Mouse (Mus musculus) embryonic facial prominence, embryonic 13.5 days (tissue): ENCODE data around the gene Lipe. TPM values are rescaled to one million over a fixed set of nuclear protein-coding genes. Genes with fewer than 3 reads are reported as not detected.

ENCODE experiments used
- ATAC-seq: fragments of 200-750 bp; cut with Nextera tagmentation; 2 replicates; pipeline ENCODE4 v1.8.0; 2017; ENCODE audit warnings: low read depth; ENCODE audit not compliant: insufficient number of reproducible peaks, insufficient read depth, low FRiP score, low TSS enrichment
- H3K27ac ChIP-seq: fragments of 300-500 bp; sonication (generic); 2 replicates; pipeline ENCODE4 v1.5.1; 2015; ENCODE audit warnings: moderate library complexity, mild to moderate bottlenecking, inconsistent platforms
- H3K27me3 ChIP-seq: fragments of 300-500 bp; sonication (generic); 2 replicates; pipeline ENCODE4 v1.6.1; 2015; ENCODE audit warnings: mild to moderate bottlenecking, inconsistent platforms
- H3K36me3 ChIP-seq: fragments of 300-500 bp; sonication (generic); 2 replicates; pipeline ENCODE4 v1.6.1; 2015; ENCODE audit warnings: mild to moderate bottlenecking, inconsistent platforms
- H3K4me1 ChIP-seq: fragments of 300-500 bp; sonication (generic); 2 replicates; pipeline ENCODE4 v1.6.1; 2015; ENCODE audit warnings: inconsistent platforms
- H3K4me2 ChIP-seq: fragments of 300-500 bp; sonication (generic); 2 replicates; pipeline ENCODE4 v1.6.1; 2015; ENCODE audit warnings: moderate library complexity, mild to moderate bottlenecking, inconsistent platforms
- H3K4me3 ChIP-seq: fragments of 300-500 bp; sonication (generic); 2 replicates; pipeline ENCODE4 v1.5.1; 2015; ENCODE audit warnings: mild to moderate bottlenecking, inconsistent platforms
- H3K9ac ChIP-seq: fragments of 300-500 bp; sonication (generic); 2 replicates; pipeline ENCODE4 v1.6.1; 2015; ENCODE audit warnings: mild to moderate bottlenecking, inconsistent platforms
- H3K9me3 ChIP-seq: fragments of 300-500 bp; sonication (generic); 2 replicates; pipeline ENCODE4 v1.6.1; 2016; ENCODE audit warnings: inconsistent platforms
- WGBS: fragments of 180-500 bp; shearing (Covaris S2); methylation state at CpG from one replicate; pipeline ENCODE4 v1.1.7; 2015; ENCODE audit warnings: mixed read lengths; 5-methylcytosine and 5-hydroxymethylcytosine counted together
- polyA plus RNA-seq: library from polyadenylated mRNA; unstranded; fragments of >200 nt; fragmentation: Nextera tagmentation; extraction: Ambion mirVana; gene quantifications from 2 replicates; pipeline ENCODE4 v1.2.1, GENCODE M21; 2015

Lipe gene
- 9.5 and 9.9 TPM in 2 replicates for polyA plus RNA-seq

- WGBS = 98% methylated on average over 1 of the region's 1 CpGs
- Histone ChIP-seq H3K9me3 (no peaks in the 10 kb centered on the region), H3K4me1 (peaks cover 41% of the 10 kb centered on the region), H3K9ac (no peak within 1 kb of the TSS), H3K27me3 (no peaks in the 10 kb centered on the region), H3K4me2 (no peak within 1 kb of the TSS), H3K27ac (no peak within 1 kb of the TSS), H3K4me3 (no peak within 1 kb of the TSS), H3K36me3 (no peaks in the 10 kb centered on the region)
- no peak for ATAC-seq
Observed at GRCm38 (mm10) chr7:25398610-25399009, at the start of gene Lipe. Gene Lipe (minus strand): TSS chr7:25398710.

DNA sequence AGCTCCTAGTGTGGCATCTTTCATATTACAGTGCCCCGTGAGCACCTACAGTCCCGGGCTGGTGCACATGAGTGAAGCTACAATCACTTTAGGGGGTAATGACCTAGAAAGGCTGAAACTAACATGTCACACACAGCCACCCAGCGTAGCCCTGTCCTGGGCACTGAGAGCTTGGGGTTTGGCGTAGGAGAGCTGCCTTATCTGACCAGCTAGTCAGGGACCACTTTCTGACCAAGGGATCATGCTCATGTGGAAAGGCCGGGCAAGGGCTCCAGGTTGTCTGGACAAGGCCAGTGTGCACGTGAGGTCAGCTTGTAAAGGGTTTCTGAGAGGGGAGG lies 42.3 kb upstream of the Lipe start:
- Histone ChIP-seq H3K27ac (no peak overlapping the region), H3K9me3 (no peaks in the 10 kb centered on the region), H3K9ac (no peak overlapping the region), H3K4me1 (no peaks in the 10 kb centered on the region), H3K27me3 (no peaks in the 10 kb centered on the region), H3K4me3 (no peak overlapping the region), H3K4me2 (no peak overlapping the region), H3K36me3 (no peaks in the 10 kb centered on the region)
- no peak for ATAC-seq
- WGBS = 87% methylated on average over 6 of the region's 6 CpGs

GRCm38 (mm10) chr7:25439978-25440815 lies 41.7 kb upstream of the Lipe start:
- ATAC-seq = no peak
- no peaks in the 10 kb centered on the region for H3K36me3 ChIP-seq
- no peaks in the 10 kb centered on the region for H3K4me1 ChIP-seq
- no peak overlapping the region for H3K9ac ChIP-seq
- H3K9me3 ChIP-seq = no peaks in the 10 kb centered on the region
- no peak overlapping the region for H3K4me2 ChIP-seq
- 85% methylated on average over 9 of the region's 9 CpGs for WGBS
- H3K27me3 ChIP-seq = no peaks in the 10 kb centered on the region
- H3K27ac ChIP-seq = no peak overlapping the region
- H3K4me3 ChIP-seq = no peak overlapping the region

- no peak overlapping the region for H3K27ac ChIP-seq
- no peak for ATAC-seq
- no peak overlapping the region for H3K4me3 ChIP-seq
- H3K36me3 ChIP-seq = no peaks in the 10 kb centered on the region
- no peak overlapping the region for H3K9ac ChIP-seq
- H3K4me2 ChIP-seq = no peak overlapping the region
- H3K4me1 ChIP-seq = no peaks in the 10 kb centered on the region
- WGBS = 84% methylated on average over 8 of the region's 8 CpGs
- H3K27me3 ChIP-seq = no peaks in the 10 kb centered on the region
- H3K9me3 ChIP-seq = no peaks in the 10 kb centered on the region
Observed at GRCm38 (mm10) chr7:25439124-25439822, 40.8 kb upstream of the Lipe start.

DNA sequence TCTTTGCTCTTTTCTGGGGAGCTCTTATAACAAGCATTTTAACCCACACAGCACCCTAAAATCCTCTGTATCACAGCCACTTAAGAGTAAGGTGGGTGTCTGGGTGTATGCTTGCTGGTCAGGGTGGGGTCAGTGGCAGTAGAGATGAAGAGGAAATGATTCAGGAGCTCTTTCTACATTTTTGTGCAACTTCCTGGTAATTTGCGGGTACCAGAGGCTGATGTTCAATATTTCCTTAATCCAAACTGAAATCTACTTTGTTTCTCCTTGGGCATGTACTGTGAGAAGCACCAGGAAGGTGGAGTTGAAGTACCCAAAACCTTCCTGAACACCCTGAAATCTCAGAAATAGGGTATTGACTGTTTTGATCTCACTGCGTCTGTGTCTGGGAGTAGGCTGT lies 38.2 kb upstream of the Lipe start:
- Histone ChIP-seq H3K36me3 (no peaks in the 10 kb centered on the region), H3K4me3 (no peak overlapping the region), H3K9ac (no peak overlapping the region), H3K4me2 (no peak overlapping the region), H3K9me3 (no peaks in the 10 kb centered on the region), H3K27ac (no peak overlapping the region), H3K4me1 (peaks cover 6% of the 10 kb centered on the region), H3K27me3 (no peaks in the 10 kb centered on the region)
- 67% methylated on average over 2 of the region's 2 CpGs for WGBS
- no peak for ATAC-seq

DNA sequence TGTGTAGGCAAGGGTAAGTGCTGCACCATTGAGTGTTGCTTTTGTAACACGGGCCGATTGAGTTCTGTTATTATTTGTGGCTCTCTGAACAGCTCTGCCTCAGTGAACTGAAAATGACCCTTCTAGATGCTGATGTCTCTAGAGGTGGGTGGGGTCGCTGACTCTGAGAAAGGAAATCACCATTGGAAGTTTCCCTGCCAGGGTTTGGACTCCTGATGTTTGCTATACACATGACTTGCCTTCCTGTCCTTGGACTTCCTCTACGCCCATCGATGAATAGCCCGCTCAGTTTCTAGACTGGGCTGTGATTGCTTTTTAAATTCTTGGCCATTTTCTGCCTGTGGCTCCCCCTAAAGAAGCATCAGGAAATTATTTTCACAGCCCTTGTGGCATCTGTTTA lies 37.7 kb upstream of the Lipe start:
- no peaks in the 10 kb centered on the region for H3K27me3 ChIP-seq
- peaks cover 6% of the 10 kb centered on the region for H3K4me1 ChIP-seq
- no peaks in the 10 kb centered on the region for H3K36me3 ChIP-seq
- no peak overlapping the region for H3K9ac ChIP-seq
- no peak overlapping the region for H3K4me3 ChIP-seq
- no peak overlapping the region for H3K4me2 ChIP-seq
- no peak overlapping the region for H3K27ac ChIP-seq
- ATAC-seq = no peak
- H3K9me3 ChIP-seq = no peaks in the 10 kb centered on the region
- 73% methylated on average over 6 of the region's 6 CpGs for WGBS

- H3K9me3 ChIP-seq = no peaks in the 10 kb centered on the region
- 80% methylated on average over 2 of the region's 2 CpGs for WGBS
Observed at GRCm38 (mm10) chr7:25435546-25435851, 37.0 kb upstream of the Lipe start.

DNA sequence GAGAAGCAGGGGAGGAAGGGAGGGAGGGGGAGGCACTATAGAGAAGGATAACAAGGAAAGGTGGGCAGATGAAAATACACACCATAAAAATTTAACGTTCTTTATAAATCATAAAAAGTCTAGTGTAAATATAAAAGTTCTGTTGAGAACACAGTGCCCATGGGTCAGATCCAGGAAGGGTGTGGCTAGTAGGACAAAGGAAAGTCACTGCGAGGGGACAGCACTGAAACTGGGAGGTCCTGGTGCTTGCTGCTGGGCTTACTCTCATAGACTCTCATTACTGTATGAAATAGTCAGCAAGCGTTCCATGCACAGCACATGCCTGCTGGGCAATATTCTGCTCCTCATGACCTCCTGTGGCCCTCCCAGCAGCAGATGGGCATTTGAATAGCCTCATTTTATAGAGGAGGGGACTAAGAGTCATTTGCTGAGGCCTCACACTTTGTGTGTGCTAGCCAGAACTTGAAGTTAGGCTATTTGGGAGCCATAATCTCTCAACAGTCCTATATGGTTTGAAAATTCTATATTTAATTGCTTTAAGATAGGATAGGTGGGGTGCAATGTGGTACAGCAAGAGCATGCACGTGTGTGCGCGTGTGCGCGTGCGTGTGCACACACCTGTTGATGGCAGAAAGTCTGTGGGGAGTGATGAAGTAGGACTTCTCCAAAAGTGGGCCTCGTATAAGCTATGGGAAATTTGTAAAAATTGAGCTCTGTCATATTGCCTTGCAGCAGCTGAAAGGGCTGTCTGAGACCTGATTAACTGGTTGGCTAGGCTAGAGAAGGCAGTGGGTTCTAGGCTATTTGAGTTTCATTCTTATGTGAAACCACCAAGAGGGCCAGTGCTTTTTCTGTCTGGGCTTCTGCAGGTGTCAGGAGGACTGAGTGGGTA lies 36.4 kb upstream of the Lipe start:
- no peak overlapping the region for H3K4me3 ChIP-seq
- no peak overlapping the region for H3K4me2 ChIP-seq
- H3K27ac ChIP-seq = no peak overlapping the region
- 85% methylated on average over 10 of the region's 10 CpGs for WGBS
- no peaks in the 10 kb centered on the region for H3K9me3 ChIP-seq
- H3K27me3 ChIP-seq = no peaks in the 10 kb centered on the region
- no peak for ATAC-seq
- peaks cover 6% of the 10 kb centered on the region for H3K4me1 ChIP-seq
- no peak overlapping the region for H3K9ac ChIP-seq
- H3K36me3 ChIP-seq = no peaks in the 10 kb centered on the region

More at GRCm38 (mm10) chr7:25435546-25435851, 37.0 kb upstream of the Lipe start:
- H3K27ac ChIP-seq = no peak overlapping the region
- H3K36me3 ChIP-seq = no peaks in the 10 kb centered on the region
- H3K4me1 ChIP-seq = peaks cover 6% of the 10 kb centered on the region
- ATAC-seq = no peak
- H3K27me3 ChIP-seq = no peaks in the 10 kb centered on the region
- H3K9ac ChIP-seq = no peak overlapping the region
- no peak overlapping the region for H3K4me2 ChIP-seq
- H3K4me3 ChIP-seq = no peak overlapping the region

DNA sequence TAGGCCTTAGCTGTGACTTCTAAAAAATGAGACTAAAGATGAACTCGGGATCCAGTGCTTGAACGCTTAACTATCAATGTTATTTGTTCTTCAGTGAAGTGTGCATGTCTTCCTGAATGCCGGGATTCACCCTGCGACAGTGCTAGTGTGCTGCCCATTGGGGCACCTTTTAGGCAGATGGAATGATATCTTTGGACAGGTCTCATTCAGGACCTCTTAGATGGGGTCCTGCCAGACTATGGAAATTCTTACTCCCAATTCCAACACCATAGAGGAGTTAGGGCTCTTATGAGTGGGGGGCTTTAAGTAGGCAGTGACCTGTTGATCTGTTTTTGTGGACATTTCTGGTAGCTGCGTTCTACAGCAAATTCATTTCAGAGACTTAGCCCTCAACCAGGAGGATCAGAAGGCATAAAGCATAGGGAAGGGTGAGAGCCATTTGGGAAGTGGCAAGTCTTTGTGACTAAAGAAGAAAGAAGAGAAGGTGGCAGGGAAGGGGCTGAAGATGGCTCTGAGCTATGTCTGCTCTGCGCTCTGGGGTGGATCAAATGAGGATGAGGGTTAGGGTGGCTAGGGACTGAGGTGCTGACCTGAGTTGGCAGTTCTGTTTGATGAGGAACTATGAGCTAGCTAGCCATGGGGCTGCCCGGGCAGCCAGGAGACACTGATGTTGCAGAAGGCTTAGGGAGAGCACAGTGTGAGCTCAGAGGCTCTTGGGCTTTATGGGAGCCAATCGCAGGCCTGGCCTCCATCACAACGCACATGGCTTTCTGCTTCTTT lies 35.5 kb upstream of the Lipe start:
- no peak for ATAC-seq
- WGBS = 89% methylated on average over 9 of the region's 9 CpGs
- no peaks in the 10 kb centered on the region for H3K9me3 ChIP-seq
- H3K36me3 ChIP-seq = no peaks in the 10 kb centered on the region
- H3K4me3 ChIP-seq = no peak overlapping the region
- H3K4me2 ChIP-seq = no peak overlapping the region
- H3K4me1 ChIP-seq = peaks cover 6% of the 10 kb centered on the region
- H3K27ac ChIP-seq = no peak overlapping the region
- H3K27me3 ChIP-seq = no peaks in the 10 kb centered on the region
- no peak overlapping the region for H3K9ac ChIP-seq

DNA sequence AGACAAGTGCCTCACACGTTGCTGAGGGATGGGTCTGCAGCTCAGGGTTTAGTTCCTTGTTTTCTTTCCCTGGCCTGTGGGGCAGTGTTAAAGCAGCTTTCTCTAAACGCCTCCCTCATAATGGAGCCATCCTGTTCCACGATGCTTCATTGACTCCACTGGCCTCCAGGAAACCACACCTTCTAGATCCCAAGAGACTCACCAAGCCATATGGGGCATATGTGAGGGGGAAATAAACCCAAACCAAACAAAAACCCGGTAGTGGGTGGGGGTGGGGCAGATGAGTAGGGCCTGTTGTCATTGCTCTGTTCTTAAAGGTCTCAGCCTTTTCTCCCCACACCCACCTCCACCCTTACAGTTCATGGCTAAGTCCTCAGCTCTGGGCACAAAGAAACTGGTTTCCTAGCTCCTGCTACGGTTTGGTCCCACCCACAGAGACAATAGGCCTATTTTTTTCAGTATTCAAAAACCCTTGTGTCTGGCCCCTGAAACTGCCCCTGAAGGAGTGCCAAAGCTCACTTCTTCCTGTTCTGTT lies 34.6 kb upstream of the Lipe start:
- no peak overlapping the region for H3K4me3 ChIP-seq
- 10% methylated on average over 5 of the region's 5 CpGs for whole genome bisulfite sequencing
- no peak overlapping the region for H3K27ac ChIP-seq
- H3K9me3 ChIP-seq = no peaks in the 10 kb centered on the region
- H3K27me3 ChIP-seq = no peaks in the 10 kb centered on the region
- no peaks in the 10 kb centered on the region for H3K36me3 ChIP-seq
- H3K9ac ChIP-seq = no peak overlapping the region
- peaks cover 6% of the 10 kb centered on the region for H3K4me1 ChIP-seq
- no peak overlapping the region for H3K4me2 ChIP-seq
- 0 out of 2 replicates have a peak, but pooled peaks have one; percentile 37 for ATAC-seq

DNA sequence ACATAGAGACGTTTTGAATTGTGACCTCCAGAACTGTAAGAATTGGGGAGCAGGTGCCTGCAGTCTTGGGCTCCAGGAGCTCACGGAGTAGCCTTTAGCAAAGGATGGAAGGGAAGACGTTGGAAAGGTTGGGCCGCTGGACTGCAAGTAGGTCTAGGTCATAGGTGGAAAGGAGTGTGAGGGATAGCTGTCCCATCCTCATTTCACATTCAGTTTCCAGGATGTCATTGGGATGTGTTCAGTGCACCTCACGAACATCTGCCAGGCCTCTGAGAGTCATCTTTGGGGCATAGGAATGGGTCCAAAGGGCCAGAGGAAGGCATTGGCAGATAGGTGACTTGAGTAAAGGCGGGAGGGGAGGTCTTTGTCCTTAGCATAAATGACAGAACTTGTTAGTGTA lies 33.9 kb upstream of the Lipe start:
- H3K4me2 ChIP-seq = no peak overlapping the region
- H3K9ac ChIP-seq = no peak overlapping the region
- no peaks in the 10 kb centered on the region for H3K27me3 ChIP-seq
- WGBS = 89% methylated on average over 6 of the region's 6 CpGs
- no peak for ATAC-seq
- H3K4me3 ChIP-seq = no peak overlapping the region
- no peaks in the 10 kb centered on the region for H3K9me3 ChIP-seq
- no peak overlapping the region for H3K27ac ChIP-seq
- H3K4me1 ChIP-seq = peaks cover 6% of the 10 kb centered on the region
- H3K36me3 ChIP-seq = no peaks in the 10 kb centered on the region
